Mouse (Mus musculus): ENCODE data around the gene Dctn1. TPM values are rescaled to one million over a fixed set of nuclear protein-coding genes. Genes with fewer than 3 reads are reported as not detected.

The Dctn1 gene
- polyA plus RNA-seq, 1 experiment, result 83.0 TPM

DNA sequence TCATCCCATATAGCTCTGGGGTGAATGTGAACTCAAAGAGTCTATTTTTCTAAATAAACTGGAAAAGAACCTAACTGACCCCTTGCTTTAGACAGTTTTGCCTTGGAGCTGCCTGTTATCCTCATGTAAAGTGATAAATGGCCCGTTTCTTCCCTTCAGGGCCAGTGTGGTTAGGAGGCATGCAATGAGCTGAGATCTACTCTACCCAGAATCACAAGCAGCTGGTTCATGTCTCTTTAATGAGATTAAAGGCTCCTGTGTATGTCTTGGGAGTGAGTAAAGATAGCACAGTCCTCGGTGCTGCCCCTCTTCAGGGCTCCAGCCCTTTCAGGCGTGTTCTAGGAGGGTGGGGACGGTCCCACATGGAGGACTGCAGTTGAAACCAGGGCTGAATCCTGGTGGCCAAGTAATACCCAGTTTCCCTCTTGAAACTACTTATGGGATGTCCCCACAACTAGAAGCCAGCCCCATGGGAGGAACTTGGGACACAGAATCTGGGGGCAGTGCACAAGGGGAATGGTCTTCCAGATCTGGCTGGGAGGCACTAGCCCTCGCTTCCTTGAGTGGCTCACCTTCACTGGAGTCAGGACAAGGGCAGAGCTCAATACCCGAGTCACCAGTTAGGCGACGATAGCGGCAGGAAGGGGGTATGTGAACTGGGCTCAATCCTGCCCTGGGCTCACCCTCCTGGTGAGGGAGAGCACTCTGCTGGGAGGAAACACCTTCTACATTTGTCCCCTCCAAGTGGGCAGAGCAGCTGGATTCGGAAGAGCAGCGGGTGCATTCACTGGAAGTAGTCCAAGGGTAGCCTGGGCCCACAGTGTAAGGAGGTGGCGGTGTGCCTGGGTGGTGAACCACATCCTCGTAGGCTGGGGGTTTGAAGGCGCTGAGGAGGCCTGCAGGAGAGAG, 46.6 kb upstream of the Dctn1 start:
- Histone ChIP-seq H3ac (ENCODE audit: control insufficient read depth, insufficient read length, low read depth) (no peak overlapping the region), H3K4me3 (ENCODE audit: insufficient read depth, poor library complexity, severe bottlenecking) (no peak overlapping the region)
- no peak for TF ChIP-seq CTCF (IDR thresholded peaks at IDR 0.05; ENCODE audit: control insufficient read depth, insufficient read depth, insufficient read length)
- TF ChIP-seq MYOD1 (IDR thresholded peaks at IDR 0.05; ENCODE audit: control insufficient read depth, insufficient read length, low read depth), result no peak
- no peak for TF ChIP-seq USF1 (IDR thresholded peaks at IDR 0.05; ENCODE audit: low read depth)
- no peak for TF ChIP-seq MAX (IDR thresholded peaks at IDR 0.05)
- no peak for TF ChIP-seq FOSL1 (IDR thresholded peaks at IDR 0.05; ENCODE audit: insufficient read depth, low read length, poor library complexity, severe bottlenecking)
- no peak for TF ChIP-seq CEBPB (IDR thresholded peaks at IDR 0.05; ENCODE audit: low read depth)

DNA sequence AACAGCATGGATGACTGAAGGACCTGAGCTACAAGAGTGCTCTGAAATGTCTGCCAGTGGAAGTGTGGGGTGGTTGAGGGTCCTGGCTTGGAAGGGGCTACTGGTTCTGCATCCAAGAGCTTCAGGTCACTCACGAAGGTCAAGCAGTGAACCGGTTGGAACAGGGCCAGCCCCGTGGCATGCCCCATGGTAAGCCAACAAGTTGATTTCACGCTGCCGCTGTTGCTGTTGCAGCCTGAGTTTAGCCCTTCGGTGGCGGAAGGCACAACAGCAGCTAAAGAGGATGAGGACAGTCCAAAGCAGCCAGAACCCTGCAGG, 46.0 kb upstream of the Dctn1 start:
- Histone ChIP-seq H3K79me2 (ENCODE audit: control insufficient read depth, insufficient read depth) (peaks cover 81% of the 10 kb centered on the region), H3K4me3 (ENCODE audit: insufficient read depth, poor library complexity, severe bottlenecking) (no peak overlapping the region), H3K79me3 (ENCODE audit: low read depth) (peaks cover 24% of the 10 kb centered on the region), H3K27me3 (ENCODE audit: control insufficient read depth, insufficient read depth, insufficient read length) (no peaks in the 10 kb centered on the region), H3ac (ENCODE audit: control insufficient read depth, insufficient read length, low read depth) (peak overlapping the region; percentile 13), H3K36me3 (ENCODE audit: control insufficient read depth, insufficient read depth) (peaks cover 28% of the 10 kb centered on the region)
- TF ChIP-seq FOSL1 (IDR thresholded peaks at IDR 0.05; ENCODE audit: insufficient read depth, low read length, poor library complexity, severe bottlenecking), result no peak
- TF ChIP-seq MYOD1 (IDR thresholded peaks at IDR 0.05; ENCODE audit: control insufficient read depth, insufficient read length, low read depth), result no peak
- no peak for TF ChIP-seq MAX (IDR thresholded peaks at IDR 0.05)
- no peak for TF ChIP-seq MYOG (IDR thresholded peaks at IDR 0.05; ENCODE audit: control insufficient read depth, extremely low read depth, insufficient read length)
- no peak for TF ChIP-seq CTCF (IDR thresholded peaks at IDR 0.05; ENCODE audit: control insufficient read depth, insufficient read depth, insufficient read length)
- TF ChIP-seq CEBPB (IDR thresholded peaks at IDR 0.05; ENCODE audit: low read depth), result no peak
- no peak for TF ChIP-seq USF1 (IDR thresholded peaks at IDR 0.05; ENCODE audit: low read depth)

More for the DNA sequence above, 46.6 kb upstream of the Dctn1 start:
- no peaks in the 10 kb centered on the region for H3K27me3 ChIP-seq (ENCODE audit: control insufficient read depth, insufficient read depth, insufficient read length)
- H3K79me3 ChIP-seq (ENCODE audit: low read depth), result peaks cover 26% of the 10 kb centered on the region
- H3K79me2 ChIP-seq (ENCODE audit: control insufficient read depth, insufficient read depth), result peaks cover 81% of the 10 kb centered on the region
- peaks cover 28% of the 10 kb centered on the region for H3K36me3 ChIP-seq (ENCODE audit: control insufficient read depth, insufficient read depth)

DNA sequence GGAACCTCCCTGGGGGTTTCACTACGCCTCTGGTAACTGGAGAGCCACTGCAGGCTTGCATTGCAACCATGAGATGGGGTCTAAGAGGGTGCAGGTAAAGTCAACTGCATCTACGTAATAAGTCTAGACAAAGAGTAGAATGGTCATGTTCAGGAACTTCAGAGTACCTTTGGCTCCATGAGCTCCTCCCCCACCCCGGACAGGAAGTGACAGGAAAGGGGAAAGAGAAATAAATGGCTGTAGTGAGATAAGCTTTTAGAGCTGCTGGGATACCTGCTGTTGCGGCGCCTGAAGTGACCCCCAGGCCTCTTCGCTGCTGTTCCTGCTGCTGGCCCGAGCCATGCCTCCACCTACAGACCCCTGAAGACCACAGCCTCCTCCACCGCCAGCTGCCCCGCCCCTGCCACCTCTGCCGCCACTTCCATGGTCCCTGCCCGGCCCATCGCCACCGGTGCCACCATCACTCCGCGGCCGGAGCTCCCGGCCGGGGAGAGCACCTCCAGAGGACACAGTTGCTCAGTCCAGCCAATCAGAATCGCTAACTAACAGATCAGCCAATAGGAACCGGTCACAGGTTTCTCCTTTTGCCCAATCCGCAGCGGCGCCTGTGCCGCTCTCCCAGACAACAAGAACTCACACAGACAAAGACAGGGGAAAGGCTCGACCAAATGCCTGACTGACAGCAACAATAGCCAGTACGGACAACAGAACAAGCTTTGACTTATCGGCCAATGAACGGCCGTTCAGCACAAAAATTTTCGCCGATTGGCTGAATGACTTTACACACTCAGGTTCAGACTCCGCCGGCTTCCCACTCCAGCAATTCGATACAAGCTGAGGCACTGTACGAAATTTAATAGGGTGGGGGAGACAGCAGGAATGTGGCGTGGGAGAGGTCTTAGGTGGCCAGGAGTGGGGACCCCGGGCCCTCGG, 44.5 kb upstream of the Dctn1 start, which contains the start of gene Wbp1:
Wbp1 (minus strand) TSS at position 630 of the 933 bp plus-strand sequence.
- H3K79me2 ChIP-seq (ENCODE audit: control insufficient read depth, insufficient read depth), result peaks cover 68% of the 10 kb centered on the region
- H3K27me3 ChIP-seq (ENCODE audit: control insufficient read depth, insufficient read depth, insufficient read length), result no peaks in the 10 kb centered on the region
- H3ac ChIP-seq (ENCODE audit: control insufficient read depth, insufficient read length, low read depth), result peak within 1 kb of the TSS; percentile 85
- peak within 1 kb of the TSS; percentile 66 for H3K4me3 ChIP-seq (ENCODE audit: insufficient read depth, poor library complexity, severe bottlenecking)
- TF ChIP-seq CTCF (IDR thresholded peaks at IDR 0.05; ENCODE audit: control insufficient read depth, insufficient read depth, insufficient read length), result no peak
- no peak for TF ChIP-seq FOSL1 (IDR thresholded peaks at IDR 0.05; ENCODE audit: insufficient read depth, low read length, poor library complexity, severe bottlenecking)
- TF ChIP-seq USF1 (IDR thresholded peaks at IDR 0.05; ENCODE audit: low read depth), result peak; percentile 4
- TF ChIP-seq MAX (IDR thresholded peaks at IDR 0.05), result peak; percentile 8
- peaks cover 18% of the 10 kb centered on the region for H3K79me3 ChIP-seq (ENCODE audit: low read depth)
- H3K36me3 ChIP-seq (ENCODE audit: control insufficient read depth, insufficient read depth), result peaks cover 28% of the 10 kb centered on the region

DNA sequence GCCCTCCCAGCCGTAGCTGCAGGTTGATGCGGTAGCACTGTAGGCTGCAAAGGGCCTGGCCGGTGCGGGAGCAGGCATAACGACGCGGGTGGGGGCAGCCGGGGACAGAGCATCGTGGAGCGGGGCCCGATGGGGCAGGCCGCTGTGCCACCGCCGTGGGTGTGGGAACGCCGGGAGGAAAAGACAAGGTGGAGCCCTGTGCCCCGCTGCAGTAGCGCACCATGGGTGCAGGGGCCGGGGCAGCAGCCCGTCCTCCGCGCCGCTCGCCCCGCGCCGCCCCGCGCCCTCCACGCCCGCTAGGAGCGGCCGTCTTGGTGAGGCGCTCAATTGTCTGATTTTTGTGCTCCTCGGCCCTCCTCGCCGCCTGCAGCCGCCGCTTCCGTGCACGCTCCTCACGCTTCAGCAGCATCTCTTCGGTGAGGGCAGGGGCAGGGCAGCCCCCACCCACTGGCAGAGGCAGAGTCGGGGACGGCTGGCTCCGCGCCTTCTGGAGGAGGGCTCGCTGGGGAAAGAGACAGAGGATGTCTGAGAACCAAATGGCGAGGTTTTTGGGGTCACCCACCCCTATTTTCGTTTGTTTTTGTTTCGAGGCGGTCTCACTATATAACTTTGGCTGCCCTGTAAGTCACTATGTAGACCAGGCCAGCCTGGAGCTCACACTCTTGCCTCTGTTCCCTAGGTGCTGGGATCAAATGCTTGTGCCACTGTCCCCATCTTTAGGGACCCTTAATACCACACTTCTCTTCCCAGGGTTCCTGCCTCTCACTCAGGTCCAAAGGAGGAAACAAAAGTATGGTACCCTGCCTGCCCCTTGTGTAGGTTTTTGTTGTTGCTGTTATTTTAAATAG, 43.6 kb upstream of the Dctn1 start:
- peak overlapping the region; percentile 73 for H3ac ChIP-seq (ENCODE audit: control insufficient read depth, insufficient read length, low read depth)
- TF ChIP-seq MYOG (IDR thresholded peaks at IDR 0.05; ENCODE audit: control insufficient read depth, extremely low read depth, insufficient read length), result no peak
- TF ChIP-seq CTCF (IDR thresholded peaks at IDR 0.05; ENCODE audit: control insufficient read depth, insufficient read depth, insufficient read length), result no peak
- no peak for TF ChIP-seq MYOD1 (IDR thresholded peaks at IDR 0.05; ENCODE audit: control insufficient read depth, insufficient read length, low read depth)
- no peak for TF ChIP-seq FOSL1 (IDR thresholded peaks at IDR 0.05; ENCODE audit: insufficient read depth, low read length, poor library complexity, severe bottlenecking)
- TF ChIP-seq CEBPB (IDR thresholded peaks at IDR 0.05; ENCODE audit: low read depth), result no peak
- TF ChIP-seq USF1 (IDR thresholded peaks at IDR 0.05; ENCODE audit: low read depth), result no peak
- no peak for TF ChIP-seq MAX (IDR thresholded peaks at IDR 0.05)
- peaks cover 23% of the 10 kb centered on the region for H3K36me3 ChIP-seq (ENCODE audit: control insufficient read depth, insufficient read depth)
- no peaks in the 10 kb centered on the region for H3K27me3 ChIP-seq (ENCODE audit: control insufficient read depth, insufficient read depth, insufficient read length)
- peaks cover 59% of the 10 kb centered on the region for H3K79me2 ChIP-seq (ENCODE audit: control insufficient read depth, insufficient read depth)
- H3K4me3 ChIP-seq (ENCODE audit: insufficient read depth, poor library complexity, severe bottlenecking), result peak overlapping the region; percentile 49
- peaks cover 10% of the 10 kb centered on the region for H3K79me3 ChIP-seq (ENCODE audit: low read depth)

DNA sequence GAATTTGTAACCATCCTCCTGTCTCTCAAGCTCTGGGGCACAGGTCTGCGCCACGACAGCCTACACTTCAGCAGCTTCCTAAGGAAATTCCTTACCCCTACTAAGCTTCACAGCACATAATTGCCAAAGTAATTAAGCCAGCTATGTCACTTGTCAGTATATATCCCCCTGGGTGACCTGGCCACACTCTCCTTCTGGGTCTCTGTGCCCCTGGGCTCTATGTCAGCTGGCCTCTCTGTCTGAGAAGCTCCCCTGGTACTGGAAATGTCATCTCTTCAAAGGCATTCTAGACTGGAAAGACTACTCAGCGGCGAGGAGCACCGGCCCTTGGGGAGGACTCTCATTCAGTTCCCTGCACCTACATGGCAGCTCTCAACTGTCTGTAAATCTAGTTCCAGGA, 42.8 kb upstream of the Dctn1 start:
- peaks cover 14% of the 10 kb centered on the region for H3K36me3 ChIP-seq (ENCODE audit: control insufficient read depth, insufficient read depth)
- no peaks in the 10 kb centered on the region for H3K27me3 ChIP-seq (ENCODE audit: control insufficient read depth, insufficient read depth, insufficient read length)
- peaks cover 6% of the 10 kb centered on the region for H3K79me3 ChIP-seq (ENCODE audit: low read depth)
- TF ChIP-seq FOSL1 (IDR thresholded peaks at IDR 0.05; ENCODE audit: insufficient read depth, low read length, poor library complexity, severe bottlenecking) (no peak), MYOG (IDR thresholded peaks at IDR 0.05; ENCODE audit: control insufficient read depth, extremely low read depth, insufficient read length) (no peak), CEBPB (IDR thresholded peaks at IDR 0.05; ENCODE audit: low read depth) (no peak), CTCF (IDR thresholded peaks at IDR 0.05; ENCODE audit: control insufficient read depth, insufficient read depth, insufficient read length) (no peak)
- peaks cover 50% of the 10 kb centered on the region for H3K79me2 ChIP-seq (ENCODE audit: control insufficient read depth, insufficient read depth)
- H3ac ChIP-seq (ENCODE audit: control insufficient read depth, insufficient read length, low read depth), result no peak overlapping the region
- H3K4me3 ChIP-seq (ENCODE audit: insufficient read depth, poor library complexity, severe bottlenecking), result no peak overlapping the region
